Mouse (Mus musculus) small intestine, adult 2 months (tissue): Measurements from ENCODE around the gene Rasgef1b. TPM values are rescaled to one million over a fixed set of nuclear protein-coding genes. Genes with fewer than 3 reads are reported as not detected.

ENCODE experiments used
- H3K27ac ChIP-seq: fragments of 200-500 bp; 2 replicates; pipeline ENCODE4 v1.5.1; 2012; ENCODE audit warnings: low read depth, low read length, control low read depth, inconsistent platforms; ENCODE audit not compliant: insufficient read depth
- H3K27me3 ChIP-seq: fragments of 200-500 bp; 2 replicates; pipeline ENCODE4 v1.6.1; 2012; ENCODE audit warnings: mild to moderate bottlenecking, moderate library complexity, low read length, inconsistent platforms; ENCODE audit not compliant: control insufficient read depth, insufficient read depth
- H3K36me3 ChIP-seq: fragments of 200-500 bp; 2 replicates; pipeline ENCODE4 v1.6.1; 2012; ENCODE audit warnings: mild to moderate bottlenecking, low read length, control low read depth, inconsistent platforms; ENCODE audit not compliant: control insufficient read depth, insufficient read depth
- H3K4me1 ChIP-seq: fragments of 200-500 bp; 2 replicates; pipeline ENCODE4 v1.6.1; 2012; ENCODE audit warnings: low read length, inconsistent platforms, mixed read lengths; ENCODE audit not compliant: control insufficient read depth, insufficient read depth, insufficient read length
- H3K4me3 ChIP-seq: fragments of 200-500 bp; 2 replicates; pipeline ENCODE4 v1.5.1; 2012; ENCODE audit warnings: low read depth, mild to moderate bottlenecking, control low read depth, inconsistent platforms, low read length, moderate library complexity
- CTCF ChIP-seq: fragments of 200-500 bp; IDR thresholded peaks from 2 replicates; pipeline ENCODE4 v1.5.1; 2012; ENCODE audit warnings: low read depth, mild to moderate bottlenecking, control low read depth, inconsistent platforms, low read length, moderate library complexity, mixed read lengths; ENCODE audit not compliant: insufficient replicate concordance, insufficient read length; ENCODE audit errors: extremely low read depth
- POLR2A ChIP-seq: fragments of 200-500 bp; IDR thresholded peaks from 2 replicates; pipeline ENCODE4 v1.6.1; 2012; ENCODE audit warnings: low read depth, mild to moderate bottlenecking, control low read depth, inconsistent platforms, low read length, moderate library complexity
- WGBS: fragments of 180-500 bp; shearing (Covaris S2); methylation state at CpG from one replicate; pipeline ENCODE4 v1.1.7; 2018; 5-methylcytosine and 5-hydroxymethylcytosine counted together
- polyA plus RNA-seq: library from polyadenylated mRNA; depleted of rRNA; stranded (reverse); fragments of >200 nt; gene quantifications from 2 replicates; pipeline ENCODE4 v1.2.3, GENCODE M21; 2012

The Rasgef1b gene
- polyA plus RNA-seq, 1 experiment, result 16.2 TPM

- H3K27ac ChIP-seq, result no peak overlapping the region
- no peaks in the 10 kb centered on the region for H3K4me1 ChIP-seq
- 82% methylated on average over 4 of the region's 4 CpGs for WGBS
- TF ChIP-seq POLR2A, result no peak
- TF ChIP-seq CTCF, result no peak
- H3K4me3 ChIP-seq, result no peak overlapping the region
- H3K27me3 ChIP-seq, result no peaks in the 10 kb centered on the region
- H3K36me3 ChIP-seq, result no peaks in the 10 kb centered on the region
Observed at GRCm38 (mm10) chr5:99434226-99434625, 294.6 kb downstream of the Rasgef1b start.

DNA sequence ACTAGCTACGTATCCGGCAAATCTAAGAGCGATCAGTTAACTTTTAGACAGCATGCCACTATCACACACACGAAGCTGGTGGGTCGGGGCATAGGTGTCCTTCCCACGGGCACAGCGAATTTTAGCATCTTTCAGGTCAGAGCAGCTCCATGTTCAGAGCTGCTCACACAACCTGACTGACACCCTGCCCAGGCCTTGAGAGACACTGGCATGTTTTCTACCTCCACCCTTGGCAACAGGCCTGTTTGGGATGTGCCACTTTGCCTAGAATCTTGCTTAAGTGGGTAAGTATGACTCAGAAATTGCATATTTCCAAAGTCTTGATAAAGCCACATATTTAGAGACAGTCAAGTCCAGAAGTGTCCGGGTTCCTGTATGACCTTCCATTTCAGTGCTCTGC, 296.4 kb downstream of the Rasgef1b start:
- Histone ChIP-seq H3K4me3 (no peak overlapping the region), H3K27me3 (no peaks in the 10 kb centered on the region), H3K27ac (no peak overlapping the region), H3K36me3 (no peaks in the 10 kb centered on the region), H3K4me1 (no peaks in the 10 kb centered on the region)
- TF ChIP-seq CTCF (no peak), POLR2A (no peak)
- 92% methylated on average over 8 of the region's 8 CpGs for WGBS

DNA sequence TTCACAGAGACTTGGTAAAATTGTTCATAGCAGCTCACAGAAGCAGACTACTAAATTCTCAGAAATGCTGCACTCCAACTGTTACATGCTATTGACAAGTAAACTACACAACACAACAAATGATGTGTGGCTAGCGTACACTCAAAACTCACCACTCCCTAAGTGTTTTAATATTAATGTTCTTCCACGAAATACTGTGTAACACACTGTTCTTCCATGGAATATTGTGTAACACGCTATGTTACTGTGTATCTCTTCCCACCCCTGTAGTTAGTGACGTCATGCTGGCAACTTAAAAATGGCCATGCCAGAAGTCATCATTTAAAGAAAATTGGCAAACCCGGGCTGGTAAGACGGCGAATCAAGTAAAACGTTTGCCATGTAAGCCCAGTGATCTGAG, 299.6 kb downstream of the Rasgef1b start:
- TF ChIP-seq POLR2A (no peak), CTCF (no peak)
- H3K4me3 ChIP-seq, result no peak overlapping the region
- no peaks in the 10 kb centered on the region for H3K36me3 ChIP-seq
- H3K4me1 ChIP-seq, result no peaks in the 10 kb centered on the region
- H3K27me3 ChIP-seq, result no peaks in the 10 kb centered on the region
- 86% methylated on average over 8 of the region's 8 CpGs for WGBS
- H3K27ac ChIP-seq, result no peak overlapping the region

- Histone ChIP-seq H3K27me3 (no peaks in the 10 kb centered on the region), H3K4me3 (no peak overlapping the region), H3K36me3 (no peaks in the 10 kb centered on the region), H3K27ac (no peak overlapping the region), H3K4me1 (no peaks in the 10 kb centered on the region)
- whole genome bisulfite sequencing, result 68% methylated on average over 5 of the region's 5 CpGs
- no peak for TF ChIP-seq CTCF
- TF ChIP-seq POLR2A, result no peak
Observed at GRCm38 (mm10) chr5:99428648-99429047, 300.2 kb downstream of the Rasgef1b start.

DNA sequence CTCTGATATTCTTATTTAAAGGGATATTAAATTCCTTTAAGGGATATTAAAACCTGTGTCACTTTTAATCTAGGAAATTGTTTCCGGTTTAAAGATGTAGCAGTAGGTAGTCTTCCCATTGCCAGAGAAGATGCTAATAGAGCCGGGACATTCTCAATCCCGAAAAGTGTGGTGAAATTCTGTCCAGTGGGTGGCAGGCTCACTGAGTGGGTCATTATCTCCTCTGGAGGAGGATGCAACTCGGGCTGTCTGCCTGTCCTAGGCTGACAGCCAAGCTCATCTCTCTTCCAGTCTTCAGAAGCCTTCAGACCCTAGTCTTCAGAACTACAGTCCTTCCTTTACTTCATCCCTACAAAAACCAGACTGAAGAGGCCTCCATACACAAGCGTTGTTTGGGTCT, 305.6 kb downstream of the Rasgef1b start:
- H3K27me3 ChIP-seq, result no peaks in the 10 kb centered on the region
- peaks cover 9% of the 10 kb centered on the region for H3K4me1 ChIP-seq
- no peaks in the 10 kb centered on the region for H3K36me3 ChIP-seq
- WGBS, result 79% methylated on average over 5 of the region's 5 CpGs
- no peak overlapping the region for H3K4me3 ChIP-seq
- TF ChIP-seq POLR2A (no peak), CTCF (no peak)
- no peak overlapping the region for H3K27ac ChIP-seq

GRCm38 (mm10) chr5:99422856-99423255, 306.0 kb downstream of the Rasgef1b start:
- Histone ChIP-seq H3K36me3 (no peaks in the 10 kb centered on the region), H3K4me1 (peaks cover 9% of the 10 kb centered on the region), H3K4me3 (no peak overlapping the region), H3K27ac (no peak overlapping the region), H3K27me3 (no peaks in the 10 kb centered on the region)
- 92% methylated on average over 4 of the region's 4 CpGs for WGBS
- TF ChIP-seq POLR2A, result no peak
- no peak for TF ChIP-seq CTCF

DNA sequence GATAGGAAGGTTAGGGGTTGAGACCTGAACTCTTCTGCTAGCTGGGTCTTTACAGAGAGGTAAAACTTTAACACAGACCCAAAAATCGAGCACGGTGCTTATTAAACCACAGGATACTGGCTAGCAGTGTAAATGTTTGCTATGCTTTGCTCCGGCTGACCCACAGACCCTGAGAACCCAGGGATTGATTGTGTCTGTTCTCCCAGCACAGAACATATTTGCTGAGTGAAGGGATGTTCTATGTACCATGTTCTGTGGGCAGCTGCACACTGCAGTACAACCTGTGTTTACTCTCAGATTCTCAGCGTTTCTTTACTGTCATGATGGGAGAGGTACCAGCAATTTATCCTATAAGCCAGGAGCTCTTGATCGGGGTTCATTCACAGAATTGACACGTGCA, 306.8 kb downstream of the Rasgef1b start:
- Histone ChIP-seq H3K27ac (no peak overlapping the region), H3K4me1 (peaks cover 13% of the 10 kb centered on the region), H3K36me3 (no peaks in the 10 kb centered on the region), H3K27me3 (no peaks in the 10 kb centered on the region), H3K4me3 (no peak overlapping the region)
- 73% methylated on average over 6 of the region's 6 CpGs for whole genome bisulfite sequencing
- TF ChIP-seq CTCF (no peak), POLR2A (no peak)

GRCm38 (mm10) chr5:99419872-99420271, 309.0 kb downstream of the Rasgef1b start:
- peaks cover 16% of the 10 kb centered on the region for H3K4me1 ChIP-seq
- WGBS, result 22% methylated on average over 2 of the region's 2 CpGs
- no peak overlapping the region for H3K4me3 ChIP-seq
- H3K27ac ChIP-seq, result no peak overlapping the region
- TF ChIP-seq CTCF, result no peak
- TF ChIP-seq POLR2A, result no peak
- no peaks in the 10 kb centered on the region for H3K27me3 ChIP-seq
- no peaks in the 10 kb centered on the region for H3K36me3 ChIP-seq
